Mouse (Mus musculus) liver, adult 2 months (tissue): ENCODE measurements at regions not wholly inside any gene's neighbourhood (a gene's known extent, or its start where the extent isn't known, plus 50 kb on each side); places are given as distances from the start of the nearest gene placed in this dataset.

Source experiments
- CTCF ChIP-seq: fragments of 200-500 bp; IDR thresholded peaks from 2 replicates; pipeline ENCODE4 v1.5.1; 2011; ENCODE audit warnings: low read depth, low read length, control low read depth
- POLR2A ChIP-seq: fragments of 200-500 bp; IDR thresholded peaks from 2 replicates; pipeline ENCODE4 v1.6.1; 2011; ENCODE audit warnings: low read length, control low read depth; ENCODE audit not compliant: insufficient read depth; ENCODE audit errors: extremely low read depth

GRCm38 (mm10) chr8:79522040-79522439 is 117.4 kb upstream of the Otud4 start:
- TF ChIP-seq CTCF = no peak
- no peak for TF ChIP-seq POLR2A
